Mouse (Mus musculus) heart, postnatal 0 days (tissue): ENCODE data around the gene H2-M5. TPM values are rescaled to one million over a fixed set of nuclear protein-coding genes. Genes with fewer than 3 reads are reported as not detected.

Source experiments
- ATAC-seq: fragments of 200-750 bp; cut with Nextera tagmentation; 2 replicates; pipeline ENCODE4 v1.8.0; 2017; ENCODE audit warnings: low read depth, moderate number of reproducible peaks, moderate library complexity; ENCODE audit not compliant: insufficient read depth
- DNase-seq: peaks from one replicate; pipeline ENCODE4 v3.0.0-alpha.2; 2016; ENCODE audit warnings: low spot score
- H3K27ac ChIP-seq: fragments of 300-500 bp; sonication (generic); 2 replicates; pipeline ENCODE4 v1.5.1; 2014; ENCODE audit warnings: low read depth, mild to moderate bottlenecking
- H3K27me3 ChIP-seq: fragments of 300-500 bp; sonication (generic); 2 replicates; pipeline ENCODE4 v1.6.1; 2014; ENCODE audit warnings: low read length, mixed read lengths; ENCODE audit not compliant: control insufficient read depth, insufficient read depth
- H3K36me3 ChIP-seq: fragments of 300-500 bp; sonication (generic); replicated peaks from 2 replicates; pipeline ENCODE4 v1.6.1; 2014; ENCODE audit warnings: low read length, mixed read lengths; ENCODE audit not compliant: control insufficient read depth, insufficient read depth
- H3K4me1 ChIP-seq: fragments of 300-500 bp; sonication (generic); 2 replicates; pipeline ENCODE4 v1.6.1; 2014; ENCODE audit warnings: antibody characterized with exemption; ENCODE audit not compliant: control insufficient read depth, insufficient read depth
- H3K4me2 ChIP-seq: fragments of 300-500 bp; sonication (generic); 2 replicates; pipeline ENCODE4 v1.6.1; 2014; ENCODE audit warnings: low read depth, mild to moderate bottlenecking, low read length, moderate library complexity
- H3K4me3 ChIP-seq: fragments of 300-500 bp; sonication (generic); 2 replicates; pipeline ENCODE4 v1.5.1; 2014; ENCODE audit warnings: low read depth, low read length
- H3K9ac ChIP-seq: fragments of 300-500 bp; sonication (generic); replicated peaks from 2 replicates; pipeline ENCODE4 v1.6.1; 2014; ENCODE audit warnings: low read depth, low read length, mixed read lengths
- H3K9me3 ChIP-seq: fragments of 300-500 bp; sonication (generic); replicated peaks from 2 replicates; pipeline ENCODE4 v1.6.1; 2016; ENCODE audit warnings: low read length; ENCODE audit not compliant: control insufficient read depth
- CTCF ChIP-seq: IDR thresholded peaks from 2 replicates; pipeline ENCODE4 v1.5.1; 2016; ENCODE audit warnings: antibody characterized with exemption, control low read depth, low read depth
- EP300 ChIP-seq: IDR thresholded peaks from 2 replicates; pipeline ENCODE4 v1.6.1; 2016; ENCODE audit warnings: antibody characterized with exemption, low read depth
- WGBS: fragments of 180-500 bp; shearing (Covaris S2); extraction: QIAGEN DNeasy Blood & Tissue Kit; methylation state at CpG from one replicate; pipeline ENCODE4 v1.1.7; 2014; 5-methylcytosine and 5-hydroxymethylcytosine counted together
- polyA plus RNA-seq: library from polyadenylated mRNA; unstranded; fragments of >200 nt; fragmentation: Nextera tagmentation; extraction: Ambion mirVana; gene quantifications from 2 replicates; pipeline ENCODE4 v1.2.1, GENCODE M21; 2015
- total RNA-seq: library from RNA; depleted of rRNA; stranded (reverse); fragments of >200 nt; gene quantifications from 2 replicates; pipeline ENCODE4 v1.2.3, GENCODE M21; 2014; ENCODE audit warnings: low replicate concordance

H2-M5 gene
- total and polyA plus RNA-seq, 2 experiments from 2014 or later, result not detected

- TF ChIP-seq EP300 (no peak), CTCF (no peak)
- no peak overlapping the region for H3K4me3 ChIP-seq
- no peak overlapping the region for H3K27ac ChIP-seq
- no peak overlapping the region for H3K4me2 ChIP-seq
- 88% methylated on average over 1 of the region's 1 CpGs for WGBS
- ATAC-seq, result no peak
- peaks cover 30% of the 10 kb centered on the region for H3K36me3 ChIP-seq
- no peak for DNase-seq
- H3K9me3 ChIP-seq, result no peaks in the 10 kb centered on the region
- peaks cover 8% of the 10 kb centered on the region; the same call in 1 of the 2 replicates for H3K4me1 ChIP-seq
- H3K27me3 ChIP-seq, result no peaks in the 10 kb centered on the region
- H3K9ac ChIP-seq, result no peak overlapping the region
Observed at GRCm38 (mm10) chr17:36953062-36953461, 36.3 kb downstream of the H2-M5 start.

- H3K36me3 ChIP-seq, result peaks cover 30% of the 10 kb centered on the region
- H3K27me3 ChIP-seq, result no peaks in the 10 kb centered on the region
- 84% methylated on average over 2 of the region's 2 CpGs for WGBS
- H3K27ac ChIP-seq, result no peak overlapping the region
- H3K4me3 ChIP-seq, result no peak overlapping the region
- DNase-seq (no peak), ATAC-seq (no peak)
- H3K9me3 ChIP-seq, result no peaks in the 10 kb centered on the region
- peaks cover 8% of the 10 kb centered on the region; the same call in 1 of the 2 replicates for H3K4me1 ChIP-seq
- no peak overlapping the region for H3K9ac ChIP-seq
- TF ChIP-seq CTCF (no peak), EP300 (no peak)
- H3K4me2 ChIP-seq, result no peak overlapping the region
Observed at GRCm38 (mm10) chr17:36952631-36953030, 36.7 kb downstream of the H2-M5 start.

GRCm38 (mm10) chr17:36950981-36951947 is 38.1 kb downstream of the H2-M5 start, which contains the start of gene Ppp1r11:
Ppp1r11 (minus strand) TSS chr17:36951741.
- peak within 1 kb of the TSS; percentile 78 for H3K4me2 ChIP-seq
- peaks cover 5% of the 10 kb centered on the region for H3K27me3 ChIP-seq
- H3K36me3 ChIP-seq, result peaks cover 27% of the 10 kb centered on the region
- no peaks in the 10 kb centered on the region for H3K9me3 ChIP-seq
- ATAC-seq, result peak; percentile 99
- DNase-seq, result peak; percentile 98
- H3K4me3 ChIP-seq, result peak within 1 kb of the TSS; percentile 62
- H3K4me1 ChIP-seq, result peaks cover 19% of the 10 kb centered on the region; the same call in 1 of the 2 replicates
- 2% methylated on average over 36 of the region's 36 CpGs for WGBS
- peak within 1 kb of the TSS; percentile 53 for H3K9ac ChIP-seq
- peak within 1 kb of the TSS; percentile 69 for H3K27ac ChIP-seq
- no peak for TF ChIP-seq CTCF
- peak; percentile 76; the same call in 1 of the 2 replicates for TF ChIP-seq EP300

- no peak overlapping the region for H3K9ac ChIP-seq
- peaks cover 25% of the 10 kb centered on the region for H3K27me3 ChIP-seq
- peaks cover 19% of the 10 kb centered on the region; the same call in 1 of the 2 replicates for H3K4me1 ChIP-seq
- peaks cover 13% of the 10 kb centered on the region; the same call in 1 of the 2 replicates for H3K36me3 ChIP-seq
- H3K4me2 ChIP-seq, result no peak overlapping the region
- TF ChIP-seq CTCF (no peak), EP300 (no peak)
- 85% methylated on average over 8 of the region's 8 CpGs for WGBS
- no peaks in the 10 kb centered on the region for H3K9me3 ChIP-seq
- H3K27ac ChIP-seq, result no peak overlapping the region
- no peak overlapping the region for H3K4me3 ChIP-seq
- DNase-seq, result no peak
- ATAC-seq, result no peak
Observed at GRCm38 (mm10) chr17:36949265-36949664, 40.1 kb downstream of the H2-M5 start.

- no peak overlapping the region for H3K4me2 ChIP-seq
Observed at GRCm38 (mm10) chr17:36948286-36948685, 41.1 kb downstream of the H2-M5 start.

More at GRCm38 (mm10) chr17:36948286-36948685, 41.1 kb downstream of the H2-M5 start:
- no peak overlapping the region for H3K27ac ChIP-seq
- TF ChIP-seq CTCF (no peak), EP300 (no peak)
- ATAC-seq (no peak), DNase-seq (no peak)
- no peak overlapping the region for H3K4me3 ChIP-seq
- peaks cover 19% of the 10 kb centered on the region; the same call in 1 of the 2 replicates for H3K4me1 ChIP-seq
- H3K9ac ChIP-seq, result no peak overlapping the region
- H3K27me3 ChIP-seq, result peaks cover 35% of the 10 kb centered on the region
- WGBS, result 83% methylated on average over 1 of the region's 1 CpGs
- no peaks in the 10 kb centered on the region for H3K9me3 ChIP-seq
- H3K36me3 ChIP-seq, result peaks cover 13% of the 10 kb centered on the region; the same call in 1 of the 2 replicates
